Mouse (Mus musculus): ENCODE data around the gene Dad1. TPM values are rescaled to one million over a fixed set of nuclear protein-coding genes. Genes with fewer than 3 reads are reported as not detected.

Dad1 gene
- total RNA-seq, 2 experiments from 2014 or later = 75.9 to 77.3 TPM

DNA sequence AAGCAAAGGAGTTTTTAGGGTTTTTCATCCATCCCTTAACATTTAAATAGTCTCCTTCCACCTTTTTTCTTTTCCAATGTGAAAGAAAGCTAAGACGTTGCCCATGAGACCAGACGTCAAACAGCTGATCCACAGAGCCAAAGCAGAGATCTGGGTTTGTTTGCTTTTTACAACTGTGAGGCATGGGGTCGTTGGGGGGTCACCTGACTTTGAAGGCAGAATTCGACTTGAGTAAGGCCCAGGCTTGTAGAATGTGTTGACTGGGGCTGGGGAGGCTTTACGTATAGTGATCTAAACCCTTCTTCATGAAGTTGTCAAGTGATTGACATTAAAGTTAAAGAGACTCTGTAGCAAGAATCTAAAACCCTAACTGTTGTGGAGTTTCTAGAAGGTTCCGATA is 48.0 kb downstream of the Dad1 start:
- no peak for DNase-seq

DNA sequence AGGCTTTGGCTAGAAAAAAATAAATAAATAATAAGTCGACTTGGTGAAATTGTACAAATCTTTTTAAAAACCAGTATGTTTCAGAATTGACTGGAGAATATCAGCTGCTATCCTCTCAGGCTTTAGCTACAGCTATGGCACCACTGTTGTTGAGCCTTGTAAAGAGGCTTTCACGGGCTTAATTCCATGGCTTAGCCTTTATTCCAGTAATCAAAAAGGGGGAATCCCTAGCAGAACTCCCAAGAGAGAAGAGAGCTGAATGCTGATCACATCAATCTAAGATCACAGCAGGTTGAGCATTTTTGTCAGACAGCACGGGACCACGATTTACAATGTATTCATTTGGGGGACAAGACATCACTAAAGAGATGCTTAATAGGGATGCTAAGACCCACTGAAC is 49.1 kb downstream of the Dad1 start:
- DNase-seq = no peak

DNA sequence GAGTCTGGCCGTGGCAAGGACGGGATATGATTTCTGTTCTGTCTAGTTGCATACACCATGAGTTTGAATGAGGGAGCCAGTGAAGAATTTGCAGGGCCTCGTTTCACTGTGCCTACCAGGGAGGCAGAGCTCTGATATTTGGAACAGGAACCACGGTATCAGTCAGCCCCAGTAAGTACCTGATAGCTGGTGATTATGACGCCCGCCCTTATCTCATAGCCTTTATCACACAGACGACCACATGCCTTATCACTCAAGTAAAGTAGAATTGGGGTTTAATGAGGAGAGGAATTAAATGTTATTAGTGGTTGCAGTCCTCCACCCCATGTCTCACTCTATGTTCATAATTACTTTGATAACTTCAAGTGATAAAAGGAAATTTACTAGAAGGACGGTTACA is 49.6 kb downstream of the Dad1 start:
- no peak for DNase-seq

DNA sequence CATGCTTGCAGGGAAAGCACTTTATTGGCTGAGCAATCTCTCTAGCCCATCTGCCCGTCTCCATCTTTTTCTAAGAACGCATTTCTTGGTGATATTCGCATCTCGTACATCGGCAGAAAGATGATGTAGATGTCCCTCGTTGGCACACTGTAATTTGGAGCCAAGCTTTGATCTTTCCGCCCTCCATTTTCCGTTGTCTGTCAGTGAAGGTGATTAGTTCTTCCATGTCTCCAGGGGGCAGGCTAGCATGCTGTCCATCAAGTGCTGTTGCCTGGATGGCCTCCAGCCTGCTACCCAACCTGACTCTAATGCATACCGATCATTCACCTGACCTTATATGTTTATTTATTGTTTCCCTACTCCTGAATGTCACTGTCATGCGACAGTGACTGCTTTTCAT is 50.1 kb downstream of the Dad1 start:
- no peak for DNase-seq

DNA sequence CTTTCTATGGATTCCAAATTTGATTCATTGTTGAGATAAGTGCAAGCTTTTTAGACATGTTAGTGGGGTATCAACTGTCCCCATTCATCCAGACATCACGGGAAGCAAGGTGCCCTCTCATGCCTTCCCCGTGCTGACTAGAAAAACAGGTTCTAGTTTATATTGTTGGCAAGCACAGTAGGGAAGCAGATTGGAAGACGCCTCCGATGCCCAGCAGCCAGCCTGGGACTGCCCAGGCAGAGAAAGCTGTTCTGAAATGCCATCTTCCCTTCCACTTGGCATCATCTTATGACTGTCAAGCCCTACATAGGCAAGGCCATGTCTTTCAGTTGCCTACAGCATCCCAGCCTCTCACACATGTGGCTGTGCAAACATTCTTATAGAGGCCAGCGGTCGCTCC is 50.7 kb downstream of the Dad1 start:
- DNase-seq = no peak

DNA sequence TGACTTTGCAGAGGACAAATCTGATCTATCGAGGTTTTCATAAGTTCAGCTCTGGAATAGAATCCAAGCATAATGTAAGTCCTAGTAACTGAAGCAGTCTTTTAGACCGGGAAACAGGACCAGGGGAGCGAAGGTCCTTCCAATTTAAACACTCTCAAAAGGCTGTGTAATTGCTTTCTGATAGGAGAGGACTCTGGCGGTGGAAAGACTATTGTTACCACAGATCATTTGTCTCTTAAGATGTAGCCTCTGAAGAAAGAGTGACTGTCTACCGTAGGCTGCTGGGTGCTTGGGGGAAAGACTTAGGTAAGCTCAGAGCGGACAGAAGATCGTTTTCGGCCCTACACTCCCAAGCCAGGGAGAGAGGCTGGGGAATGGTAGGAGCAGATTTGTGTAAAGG is 53.5 kb downstream of the Dad1 start:
- DNase-seq = no peak

DNA sequence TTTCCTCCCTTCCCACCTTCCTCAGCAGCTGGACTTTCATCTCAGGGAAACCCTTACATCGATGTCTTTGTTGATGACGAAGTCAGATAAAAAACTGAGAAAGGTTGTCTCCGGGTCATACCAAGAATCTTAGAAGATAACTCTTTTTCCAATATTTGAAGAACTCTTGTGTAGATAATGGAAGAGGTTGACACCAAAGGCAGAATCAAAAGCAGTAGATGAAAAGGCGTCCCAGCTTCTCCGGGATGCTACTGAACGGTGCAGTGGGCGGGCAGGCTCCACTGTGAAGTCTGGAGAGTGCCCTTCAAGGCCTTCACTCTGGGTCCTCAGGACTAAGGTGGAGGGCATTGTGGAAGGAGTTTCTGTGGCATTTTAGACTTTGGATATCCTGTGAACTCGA is 54.2 kb downstream of the Dad1 start:
- no peak for DNase-seq

DNA sequence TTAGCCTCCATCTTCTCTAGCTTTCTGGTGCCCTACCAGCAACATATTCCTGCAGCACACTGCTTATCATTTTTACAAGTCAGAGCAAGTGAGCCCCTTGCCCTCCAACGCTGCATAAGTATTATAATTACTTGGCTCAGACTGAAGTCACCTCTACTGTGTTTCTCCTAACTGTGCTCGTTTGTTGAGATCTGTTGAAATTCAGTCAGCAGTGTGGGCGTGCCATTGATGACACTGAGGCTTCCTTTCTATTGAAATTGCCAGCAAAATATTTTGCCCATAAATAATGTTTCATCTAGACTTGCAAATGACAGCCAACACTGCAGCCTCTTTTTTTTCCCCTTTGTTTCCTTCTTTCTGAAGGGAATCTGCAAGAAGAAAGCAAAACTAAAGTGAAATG is 56.2 kb downstream of the Dad1 start:
- DNase-seq = no peak

DNA sequence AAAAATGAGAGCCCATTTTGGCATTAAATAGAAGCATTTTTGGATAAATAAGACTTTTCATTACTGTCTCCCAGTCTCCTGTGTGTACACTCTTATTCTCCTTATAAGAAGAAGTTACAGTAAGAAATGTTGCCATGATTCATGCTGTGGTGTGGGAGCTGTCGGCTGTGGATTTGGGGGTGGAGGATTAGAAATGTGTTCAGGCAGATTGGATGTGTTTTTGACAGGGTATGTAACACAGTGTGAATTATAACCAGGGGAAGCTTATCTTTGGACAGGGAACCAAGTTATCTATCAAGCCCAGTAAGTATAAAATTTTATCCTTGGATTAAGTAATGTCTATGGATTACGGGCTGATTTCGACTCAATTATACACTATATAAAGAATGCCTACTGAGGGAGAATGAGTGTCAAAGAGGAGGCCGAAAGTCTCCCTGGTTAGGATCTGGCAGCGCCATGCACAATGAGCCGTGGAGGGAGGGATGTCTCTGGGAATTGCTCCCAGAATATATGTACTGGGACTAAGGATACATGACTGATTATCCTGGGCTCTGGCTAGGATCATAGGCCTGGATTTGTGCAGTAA is 58.0 kb downstream of the Dad1 start:
- no peak for DNase-seq

DNA sequence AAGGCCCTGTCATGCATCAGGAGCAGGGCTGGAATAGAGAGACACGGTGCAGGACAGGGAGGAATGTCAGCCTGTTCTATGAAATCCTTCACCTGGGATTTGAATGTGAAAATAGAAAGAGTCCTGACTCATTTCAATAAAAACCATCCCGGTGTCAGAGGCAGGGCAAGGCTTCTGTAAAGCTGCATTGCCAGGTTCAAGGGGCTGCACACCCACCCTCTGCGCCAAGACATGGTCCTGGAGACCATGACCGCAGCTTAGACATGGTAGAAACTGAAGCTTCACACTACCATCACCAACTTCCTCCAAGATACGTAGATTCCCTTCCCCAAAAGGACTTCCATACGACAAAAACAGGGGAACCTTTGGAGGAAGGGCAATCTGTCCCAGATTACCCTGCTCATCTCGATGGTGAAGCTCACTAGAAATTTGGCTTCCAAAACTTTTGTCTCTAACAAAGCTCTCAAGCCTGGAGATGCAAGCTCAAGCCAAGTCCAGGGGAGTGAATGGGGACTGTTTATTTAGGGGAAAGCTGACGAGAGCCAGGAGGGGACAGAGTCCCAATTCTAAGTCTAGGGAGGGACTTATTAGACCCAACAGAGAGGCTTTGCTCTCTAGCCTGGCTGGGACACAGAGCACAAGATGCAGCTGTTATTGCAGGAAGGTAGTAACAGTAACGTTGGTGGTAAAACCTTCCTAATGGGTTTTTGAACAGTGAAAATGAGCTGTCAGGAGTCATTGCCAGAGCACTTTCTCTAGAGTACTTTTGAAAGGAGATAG is 60.4 kb downstream of the Dad1 start:
- DNase-seq = no peak

DNA sequence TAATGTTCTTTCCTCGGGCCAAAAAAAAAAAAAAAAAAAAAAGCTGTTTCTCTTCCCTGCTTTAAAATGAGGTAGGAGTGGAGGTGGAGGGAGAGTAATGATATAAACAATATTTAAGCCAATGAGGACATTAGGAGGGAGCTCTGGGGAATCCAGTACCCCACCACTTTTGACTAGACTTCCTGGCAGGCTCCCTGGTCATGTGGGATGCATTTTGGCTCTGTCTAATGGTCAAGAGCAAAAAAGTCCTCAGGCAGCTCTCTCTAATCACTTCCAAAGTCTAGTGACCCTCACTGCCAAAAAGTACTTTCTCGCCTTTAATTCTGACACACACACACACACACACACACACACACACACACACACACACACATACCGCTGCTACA is 61.4 kb downstream of the Dad1 start:
- DNase-seq = no peak

DNA sequence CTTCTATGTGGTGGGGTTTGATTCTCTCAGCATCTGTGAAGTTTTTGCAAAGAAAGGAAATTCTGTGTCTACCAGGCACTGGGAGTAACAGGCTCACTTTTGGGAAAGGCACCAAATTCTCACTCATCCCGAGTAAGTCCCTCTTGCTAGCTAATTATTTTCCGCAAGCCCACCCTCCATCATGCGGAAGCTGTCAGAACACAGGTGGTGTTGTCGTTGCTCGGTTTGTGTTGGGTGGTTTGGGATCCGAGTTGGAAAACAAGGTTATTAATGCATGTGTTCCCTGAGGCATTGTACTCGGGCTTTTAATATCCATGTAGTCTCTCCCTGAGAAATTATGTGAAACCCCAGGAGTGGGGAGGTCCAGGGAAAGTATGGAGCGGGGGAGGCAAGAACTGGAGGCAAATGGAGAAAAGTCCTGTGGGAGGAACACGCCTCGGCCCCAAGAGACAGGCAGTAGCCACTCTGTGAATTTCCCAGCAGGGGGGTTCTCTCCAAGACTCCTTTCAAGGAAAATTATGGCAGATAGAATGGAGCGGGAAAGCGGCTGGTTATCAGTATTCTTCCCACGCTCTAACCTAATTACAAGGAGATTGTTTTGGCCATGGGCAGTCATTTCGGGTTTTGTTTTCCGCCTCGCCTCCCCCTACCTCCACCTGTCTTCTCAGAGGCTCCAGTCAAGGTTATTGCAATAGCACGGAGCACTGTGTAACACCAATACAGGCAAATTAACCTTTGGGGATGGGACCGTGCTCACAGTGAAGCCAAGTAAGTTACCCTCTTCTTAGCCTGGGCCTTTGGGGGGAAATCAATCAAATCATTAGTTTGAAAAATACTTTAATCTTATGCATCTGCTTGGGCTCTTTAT is 62.1 kb downstream of the Dad1 start:
- no peak for DNase-seq

DNA sequence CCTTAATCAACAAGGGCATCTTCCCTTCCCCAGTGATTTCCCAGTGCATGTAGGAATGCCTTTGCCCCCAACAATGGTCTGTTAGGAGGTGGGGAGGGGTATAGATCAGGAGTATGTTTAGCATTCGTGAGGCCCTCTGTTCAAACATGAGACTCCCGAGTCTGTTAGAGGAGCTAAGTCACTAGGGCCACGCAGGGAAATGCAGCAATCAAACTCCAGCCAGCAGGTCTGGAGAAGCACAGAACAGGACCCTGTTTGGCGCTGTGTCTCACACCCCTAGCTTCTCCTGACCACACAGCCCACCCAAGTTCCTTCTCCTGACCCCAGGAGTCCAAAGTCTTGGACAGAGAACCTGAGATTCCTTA is 62.9 kb downstream of the Dad1 start:
- no peak for DNase-seq

DNA sequence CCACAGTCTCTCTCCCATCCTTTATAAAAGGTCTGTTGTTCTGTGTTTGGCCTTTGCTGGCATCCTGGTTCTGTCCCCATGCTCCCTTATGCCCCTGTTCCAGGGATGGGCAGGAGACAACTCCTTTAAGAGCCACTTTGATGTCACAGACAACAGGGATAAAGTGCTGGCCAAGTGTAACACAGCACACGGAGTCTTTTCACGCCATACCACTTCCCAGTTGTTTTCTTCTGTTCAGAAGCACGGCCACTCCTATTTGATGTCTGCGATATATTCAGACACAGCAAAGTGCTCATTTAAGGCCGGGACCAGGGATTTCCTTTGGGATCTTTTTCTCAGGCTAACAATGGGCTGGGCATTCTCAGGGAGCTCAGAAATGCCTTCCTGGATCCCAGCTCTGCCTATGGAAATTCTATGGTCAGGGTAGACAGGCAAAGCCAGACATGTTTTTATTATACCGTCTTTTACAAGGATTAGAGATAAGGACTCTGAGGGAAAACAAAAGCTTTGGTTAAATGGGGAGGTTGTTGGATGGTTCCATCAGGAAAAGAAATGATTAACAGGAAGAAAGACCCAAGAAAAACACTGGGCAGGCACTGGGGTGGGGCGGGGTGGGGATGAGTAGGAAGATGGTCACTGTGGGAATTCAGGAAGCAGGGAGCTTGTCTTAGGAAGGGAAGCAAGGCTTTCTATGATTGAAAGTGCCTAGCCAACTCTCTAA is 63.4 kb downstream of the Dad1 start:
- DNase-seq = no peak

DNA sequence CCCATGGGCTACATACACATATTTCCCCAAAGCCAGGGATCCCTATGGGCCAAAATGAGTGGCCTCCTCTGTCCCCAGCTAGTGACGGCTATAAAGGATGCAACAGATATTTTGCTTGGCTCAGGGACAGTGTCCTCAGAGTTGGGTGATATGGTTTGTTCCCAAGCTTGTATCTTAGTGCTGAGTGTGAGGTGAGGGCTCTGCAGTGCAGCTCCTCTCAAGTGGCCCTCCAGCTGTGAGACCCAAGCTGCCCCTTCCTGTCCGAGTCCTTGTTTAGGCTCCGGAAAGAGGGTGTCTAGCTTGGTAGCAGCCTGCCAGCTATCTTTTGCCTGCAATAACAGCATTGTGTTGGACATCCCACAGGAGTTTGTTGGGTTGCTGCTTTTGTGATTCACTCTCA is 64.6 kb downstream of the Dad1 start:
- DNase-seq = no peak

DNA sequence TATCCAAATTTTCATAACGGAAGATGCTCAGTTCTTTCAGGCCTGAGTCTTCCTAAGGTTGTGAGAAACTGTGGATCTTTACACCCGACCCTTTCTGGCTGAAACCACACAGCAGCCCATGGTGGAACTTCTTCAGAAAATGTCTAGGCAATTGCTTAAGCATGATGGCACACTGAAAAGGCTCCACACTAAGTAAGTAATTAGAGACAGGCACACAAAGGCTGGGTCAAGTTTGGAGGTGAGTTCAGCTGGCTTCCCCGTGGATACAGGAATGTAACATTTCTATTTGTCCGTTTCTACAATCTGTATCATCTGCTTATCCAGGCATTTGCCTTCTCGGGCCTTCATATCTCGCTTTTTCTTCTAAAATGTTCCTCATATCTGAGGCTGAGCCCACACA is 66.7 kb downstream of the Dad1 start:
- no peak for DNase-seq

Other genes starting within 250 kb of the Dad1 start
- gene Abhd4, start 84 bp upstream of the Dad1 start, total RNA-seq (2021) = 10 to 100 TPM; 23.2 to 24.8 TPM
- not detected for gene Olfr49, start 30.8 kb upstream of the Dad1 start, total RNA-seq (2021)
- gene Oxa1l, start 106.7 kb upstream of the Dad1 start, total RNA-seq (2021) = 10 to 100 TPM; 64.1 to 65.5 TPM
- 1 to 10 TPM; 3.1 to 5.5 TPM for gene Slc7a7, start 163.7 kb upstream of the Dad1 start, total RNA-seq (2021)
- gene Mrpl52, start 172.8 kb upstream of the Dad1 start, total RNA-seq (2021) = 100 to 1,000 TPM; 141 to 159 TPM
- gene Mmp14, start 177.5 kb upstream of the Dad1 start, total RNA-seq (2021) = 100 to 1,000 TPM; 115 to 167 TPM
- 10 to 100 TPM; 36.3 to 39.5 TPM for gene Lrp10, start 210.0 kb upstream of the Dad1 start, total RNA-seq (2021)
- under 1 TPM in 1 of 2 experiments, not detected in 1; 0.14 TPM for gene Rem2, start 222.0 kb upstream of the Dad1 start, total RNA-seq (2021)